Mouse (Mus musculus) midbrain, embryonic 15.5 days (tissue): ENCODE measurements around the gene Lrrc31. TPM values are rescaled to one million over a fixed set of nuclear protein-coding genes. Genes with fewer than 3 reads are reported as not detected.
A peak's percentile ranks its signal among the peaks of the same experiment; 100 is the strongest.

Experiments
- ATAC-seq: fragments of 200-750 bp; cut with Nextera tagmentation; replicated peaks from 2 replicates; pipeline ENCODE4 v1.8.0; 2017; ENCODE audit warnings: moderate TSS enrichment
- H3K27ac ChIP-seq: fragments of 300-500 bp; sonication (generic); 2 replicates; pipeline ENCODE4 v1.5.1; 2015; ENCODE audit warnings: mild to moderate bottlenecking, inconsistent platforms
- H3K27me3 ChIP-seq: fragments of 300-500 bp; sonication (generic); replicated peaks from 2 replicates; pipeline ENCODE4 v1.6.1; 2015; ENCODE audit warnings: inconsistent platforms
- H3K36me3 ChIP-seq: fragments of 300-500 bp; sonication (generic); replicated peaks from 2 replicates; pipeline ENCODE4 v1.6.1; 2015; ENCODE audit warnings: inconsistent platforms
- H3K4me1 ChIP-seq: fragments of 300-500 bp; sonication (generic); 2 replicates; pipeline ENCODE4 v1.6.1; 2015; ENCODE audit warnings: inconsistent platforms
- H3K4me2 ChIP-seq: fragments of 300-500 bp; sonication (generic); 2 replicates; pipeline ENCODE4 v1.6.1; 2015; ENCODE audit warnings: inconsistent platforms, mild to moderate bottlenecking, moderate library complexity
- H3K4me3 ChIP-seq: fragments of 300-500 bp; sonication (generic); 2 replicates; pipeline ENCODE4 v1.5.1; 2015; ENCODE audit warnings: mild to moderate bottlenecking, inconsistent platforms
- H3K9ac ChIP-seq: fragments of 300-500 bp; sonication (generic); 2 replicates; pipeline ENCODE4 v1.6.1; 2015; ENCODE audit warnings: mild to moderate bottlenecking, inconsistent platforms
- H3K9me3 ChIP-seq: fragments of 300-500 bp; sonication (generic); 2 replicates; pipeline ENCODE4 v1.6.1; 2016; ENCODE audit warnings: inconsistent platforms
- WGBS: fragments of 180-500 bp; shearing (Covaris S2); methylation state at CpG from one replicate; pipeline ENCODE4 v1.1.7; 2015; ENCODE audit warnings: mixed read lengths; 5-methylcytosine and 5-hydroxymethylcytosine counted together
- polyA plus RNA-seq: library from polyadenylated mRNA; unstranded; fragments of >200 nt; fragmentation: Nextera tagmentation; extraction: Ambion mirVana; gene quantifications from 2 replicates; pipeline ENCODE4 v1.2.1, GENCODE M21; 2015

The Lrrc31 gene
- polyA plus RNA-seq, 1 experiment from 2014 or later: not detected

GRCm38 (mm10) chr3:30722461-30722860, 22.8 kb upstream of the Lrrc31 start:
- 86% methylated on average over 2 of the region's 2 CpGs for WGBS

GRCm38 (mm10) chr3:30722036-30722435, 22.4 kb upstream of the Lrrc31 start:
- no peaks in the 10 kb centered on the region for H3K4me1 ChIP-seq
- 83% methylated on average over 4 of the region's 4 CpGs for WGBS
- no peak overlapping the region for H3K9ac ChIP-seq
- H3K4me3 ChIP-seq: no peak overlapping the region
- H3K9me3 ChIP-seq: no peaks in the 10 kb centered on the region
- H3K27me3 ChIP-seq: no peaks in the 10 kb centered on the region
- no peak overlapping the region for H3K4me2 ChIP-seq
- ATAC-seq: no peak
- H3K27ac ChIP-seq: no peak overlapping the region
- H3K36me3 ChIP-seq: no peaks in the 10 kb centered on the region

More at GRCm38 (mm10) chr3:30722461-30722860, 22.8 kb upstream of the Lrrc31 start:
- no peaks in the 10 kb centered on the region for H3K36me3 ChIP-seq
- H3K9me3 ChIP-seq: no peaks in the 10 kb centered on the region
- H3K27me3 ChIP-seq: no peaks in the 10 kb centered on the region
- H3K4me1 ChIP-seq: no peaks in the 10 kb centered on the region
- H3K4me2 ChIP-seq: no peak overlapping the region
- no peak overlapping the region for H3K27ac ChIP-seq
- no peak overlapping the region for H3K9ac ChIP-seq
- no peak overlapping the region for H3K4me3 ChIP-seq
- no peak for ATAC-seq

GRCm38 (mm10) chr3:30718649-30719048, 19.0 kb upstream of the Lrrc31 start:
- no peaks in the 10 kb centered on the region for H3K36me3 ChIP-seq
- H3K9me3 ChIP-seq: no peaks in the 10 kb centered on the region
- no peak for ATAC-seq
- no peaks in the 10 kb centered on the region for H3K4me1 ChIP-seq
- H3K27ac ChIP-seq: no peak overlapping the region
- no peaks in the 10 kb centered on the region for H3K27me3 ChIP-seq
- no peak overlapping the region for H3K4me2 ChIP-seq
- H3K9ac ChIP-seq: no peak overlapping the region
- no peak overlapping the region for H3K4me3 ChIP-seq
- 91% methylated on average over 3 of the region's 3 CpGs for WGBS

GRCm38 (mm10) chr3:30713334-30713733, 13.7 kb upstream of the Lrrc31 start:
- Histone ChIP-seq H3K4me3 (no peak overlapping the region), H3K27ac (no peak overlapping the region), H3K36me3 (no peaks in the 10 kb centered on the region), H3K9me3 (no peaks in the 10 kb centered on the region), H3K27me3 (no peaks in the 10 kb centered on the region), H3K4me1 (no peaks in the 10 kb centered on the region), H3K9ac (no peak overlapping the region), H3K4me2 (no peak overlapping the region)
- whole genome bisulfite sequencing: 91% methylated on average over 1 of the region's 1 CpGs
- no peak for ATAC-seq

GRCm38 (mm10) chr3:30710191-30710590, 10.5 kb upstream of the Lrrc31 start:
- 88% methylated on average over 6 of the region's 6 CpGs for WGBS
- no peak overlapping the region for H3K4me2 ChIP-seq
- H3K27me3 ChIP-seq: no peaks in the 10 kb centered on the region
- no peak for ATAC-seq
- H3K9me3 ChIP-seq: no peaks in the 10 kb centered on the region
- H3K4me1 ChIP-seq: no peaks in the 10 kb centered on the region
- no peaks in the 10 kb centered on the region for H3K36me3 ChIP-seq
- H3K9ac ChIP-seq: no peak overlapping the region
- no peak overlapping the region for H3K4me3 ChIP-seq
- H3K27ac ChIP-seq: no peak overlapping the region

GRCm38 (mm10) chr3:30706614-30707276, 7.1 kb upstream of the Lrrc31 start:
- ATAC-seq: no peak
- no peaks in the 10 kb centered on the region for H3K4me1 ChIP-seq
- H3K4me2 ChIP-seq: no peak overlapping the region

GRCm38 (mm10) chr3:30705977-30706376, 6.3 kb upstream of the Lrrc31 start:
- Histone ChIP-seq H3K9me3 (no peaks in the 10 kb centered on the region), H3K27ac (no peak overlapping the region), H3K4me1 (no peaks in the 10 kb centered on the region), H3K9ac (no peak overlapping the region), H3K4me2 (no peak overlapping the region), H3K27me3 (no peaks in the 10 kb centered on the region), H3K4me3 (no peak overlapping the region), H3K36me3 (no peaks in the 10 kb centered on the region)
- 85% methylated on average over 3 of the region's 3 CpGs for WGBS
- ATAC-seq: no peak

More at GRCm38 (mm10) chr3:30706614-30707276, 7.1 kb upstream of the Lrrc31 start:
- Histone ChIP-seq H3K4me3 (no peak overlapping the region), H3K9ac (no peak overlapping the region), H3K36me3 (no peaks in the 10 kb centered on the region), H3K9me3 (no peaks in the 10 kb centered on the region), H3K27ac (no peak overlapping the region), H3K27me3 (no peaks in the 10 kb centered on the region)
- WGBS: 82% methylated on average over 4 of the region's 4 CpGs

GRCm38 (mm10) chr3:30697891-30698290, 1.8 kb downstream of the Lrrc31 start:
- H3K4me1 ChIP-seq: no peaks in the 10 kb centered on the region
- no peak for ATAC-seq
- H3K9ac ChIP-seq: no peak overlapping the region
- H3K4me2 ChIP-seq: no peak overlapping the region
- 71% methylated on average over 4 of the region's 4 CpGs for WGBS
- H3K9me3 ChIP-seq: no peaks in the 10 kb centered on the region
- H3K36me3 ChIP-seq: no peaks in the 10 kb centered on the region
- no peak overlapping the region for H3K4me3 ChIP-seq
- H3K27me3 ChIP-seq: no peaks in the 10 kb centered on the region
- no peak overlapping the region for H3K27ac ChIP-seq

- Histone ChIP-seq H3K4me1 (no peaks in the 10 kb centered on the region), H3K27ac (no peak overlapping the region), H3K27me3 (no peaks in the 10 kb centered on the region), H3K9me3 (no peaks in the 10 kb centered on the region), H3K4me2 (no peak overlapping the region), H3K4me3 (no peak overlapping the region), H3K9ac (no peak overlapping the region), H3K36me3 (no peaks in the 10 kb centered on the region)
- 22% methylated on average over 2 of the region's 2 CpGs for WGBS
- ATAC-seq: 0 out of 2 replicates have a peak, but pooled peaks have one; percentile 42
These were observed 3.3 kb downstream of the Lrrc31 start for GRCm38 (mm10) chr3:30696346-30696745.

GRCm38 (mm10) chr3:30695661-30696060, 4.0 kb downstream of the Lrrc31 start:
- Histone ChIP-seq H3K36me3 (no peaks in the 10 kb centered on the region), H3K4me1 (no peaks in the 10 kb centered on the region), H3K9ac (no peak overlapping the region), H3K27ac (no peak overlapping the region), H3K4me3 (no peak overlapping the region), H3K27me3 (no peaks in the 10 kb centered on the region), H3K9me3 (no peaks in the 10 kb centered on the region), H3K4me2 (no peak overlapping the region)
- 92% methylated on average over 2 of the region's 2 CpGs for WGBS
- no peak for ATAC-seq

- H3K9me3 ChIP-seq: no peaks in the 10 kb centered on the region
- WGBS: 77% methylated on average over 7 of the region's 7 CpGs
- no peak overlapping the region for H3K4me3 ChIP-seq
- no peak overlapping the region for H3K27ac ChIP-seq
- no peak overlapping the region for H3K4me2 ChIP-seq
- H3K36me3 ChIP-seq: no peaks in the 10 kb centered on the region
- H3K9ac ChIP-seq: no peak overlapping the region
- no peaks in the 10 kb centered on the region for H3K4me1 ChIP-seq
- H3K27me3 ChIP-seq: no peaks in the 10 kb centered on the region
- ATAC-seq: no peak
These were observed 8.7 kb downstream of the Lrrc31 start for GRCm38 (mm10) chr3:30690976-30691375.

GRCm38 (mm10) chr3:30687216-30687615, 12.4 kb downstream of the Lrrc31 start:
- no peaks in the 10 kb centered on the region for H3K4me1 ChIP-seq
- H3K9ac ChIP-seq: no peak overlapping the region
- no peak overlapping the region for H3K27ac ChIP-seq
- no peaks in the 10 kb centered on the region for H3K27me3 ChIP-seq
- no peak for ATAC-seq
- no peak overlapping the region for H3K4me3 ChIP-seq
- WGBS: 82% methylated on average over 3 of the region's 3 CpGs
- H3K4me2 ChIP-seq: no peak overlapping the region
- H3K9me3 ChIP-seq: no peaks in the 10 kb centered on the region
- no peaks in the 10 kb centered on the region for H3K36me3 ChIP-seq

GRCm38 (mm10) chr3:30683190-30683589, 16.5 kb downstream of the Lrrc31 start:
- WGBS: 85% methylated on average over 6 of the region's 6 CpGs
- no peak overlapping the region for H3K9ac ChIP-seq
- H3K27me3 ChIP-seq: no peaks in the 10 kb centered on the region
- H3K4me1 ChIP-seq: no peaks in the 10 kb centered on the region
- no peak for ATAC-seq
- H3K4me2 ChIP-seq: no peak overlapping the region
- H3K9me3 ChIP-seq: no peaks in the 10 kb centered on the region
- H3K36me3 ChIP-seq: no peaks in the 10 kb centered on the region
- H3K27ac ChIP-seq: no peak overlapping the region
- H3K4me3 ChIP-seq: no peak overlapping the region
